Mouse (Mus musculus): ENCODE data around the gene Gng7. TPM values are rescaled to one million over a fixed set of nuclear protein-coding genes. Genes with fewer than 3 reads are reported as not detected.

The Gng7 gene
- polyA plus RNA-seq, 1 experiment from 2014 or later = 5.7 TPM

- Histone ChIP-seq H3K9me3 (ENCODE audit: control insufficient read depth, low read length) (no peaks in the 10 kb centered on the region), H3K4me1 (replicated peaks; ENCODE audit: control insufficient read depth, insufficient read depth, low read length) (peaks cover 51% of the 10 kb centered on the region), H3K36me3 (ENCODE audit: control insufficient read depth, insufficient read depth, low read length) (no peaks in the 10 kb centered on the region), H3K9ac (ENCODE audit: low read length) (0 out of 2 replicates have a peak overlapping the region, but pooled peaks have one; percentile 0), H3K4me3 (ENCODE audit: low read length) (no peak overlapping the region), H3K27me3 (ENCODE audit: control insufficient read depth, insufficient read depth, low read depth, low read length) (no peaks in the 10 kb centered on the region), H3K27ac (ENCODE audit: low read length) (no peak overlapping the region; the same call in 1 of the 2 replicates), H3K4me2 (ENCODE audit: low read depth, low read length) (no peak overlapping the region)
- 37% methylated on average over 3 of the region's 3 CpGs for WGBS
- ATAC-seq (ENCODE audit: low read depth) = no peak
Observed at GRCm38 (mm10) chr10:80967101-80967656, 47.6 kb downstream of the Gng7 start.

DNA sequence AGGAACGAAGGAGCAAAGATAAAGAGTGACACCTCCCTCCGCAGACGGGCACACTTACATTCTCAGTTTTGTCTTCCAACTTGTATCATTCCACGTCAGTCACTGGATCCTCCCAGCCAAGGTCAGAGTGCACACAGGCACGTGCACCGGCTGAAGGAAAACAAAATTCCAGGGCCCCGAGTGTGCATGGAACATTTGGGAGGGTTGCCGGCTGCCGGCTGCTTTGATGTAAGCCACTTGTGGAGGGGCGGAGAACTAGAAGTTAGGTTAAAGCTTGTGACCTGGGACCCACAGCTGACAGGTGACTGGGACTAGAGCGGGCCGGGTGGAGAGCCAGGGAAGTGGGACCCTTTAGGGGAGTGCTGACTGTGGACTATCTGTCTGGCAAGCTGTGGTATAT is 48.4 kb downstream of the Gng7 start:
- Histone ChIP-seq H3K27ac (ENCODE audit: low read length) (no peak overlapping the region), H3K4me3 (ENCODE audit: low read length) (no peak overlapping the region), H3K36me3 (ENCODE audit: control insufficient read depth, insufficient read depth, low read length) (no peaks in the 10 kb centered on the region), H3K27me3 (ENCODE audit: control insufficient read depth, insufficient read depth, low read depth, low read length) (no peaks in the 10 kb centered on the region), H3K4me2 (ENCODE audit: low read depth, low read length) (no peak overlapping the region), H3K9me3 (ENCODE audit: control insufficient read depth, low read length) (no peaks in the 10 kb centered on the region), H3K4me1 (replicated peaks; ENCODE audit: control insufficient read depth, insufficient read depth, low read length) (peaks cover 53% of the 10 kb centered on the region), H3K9ac (ENCODE audit: low read length) (no peak overlapping the region)
- ATAC-seq (ENCODE audit: low read depth) = no peak
- WGBS = 25% methylated on average over 12 of the region's 12 CpGs

DNA sequence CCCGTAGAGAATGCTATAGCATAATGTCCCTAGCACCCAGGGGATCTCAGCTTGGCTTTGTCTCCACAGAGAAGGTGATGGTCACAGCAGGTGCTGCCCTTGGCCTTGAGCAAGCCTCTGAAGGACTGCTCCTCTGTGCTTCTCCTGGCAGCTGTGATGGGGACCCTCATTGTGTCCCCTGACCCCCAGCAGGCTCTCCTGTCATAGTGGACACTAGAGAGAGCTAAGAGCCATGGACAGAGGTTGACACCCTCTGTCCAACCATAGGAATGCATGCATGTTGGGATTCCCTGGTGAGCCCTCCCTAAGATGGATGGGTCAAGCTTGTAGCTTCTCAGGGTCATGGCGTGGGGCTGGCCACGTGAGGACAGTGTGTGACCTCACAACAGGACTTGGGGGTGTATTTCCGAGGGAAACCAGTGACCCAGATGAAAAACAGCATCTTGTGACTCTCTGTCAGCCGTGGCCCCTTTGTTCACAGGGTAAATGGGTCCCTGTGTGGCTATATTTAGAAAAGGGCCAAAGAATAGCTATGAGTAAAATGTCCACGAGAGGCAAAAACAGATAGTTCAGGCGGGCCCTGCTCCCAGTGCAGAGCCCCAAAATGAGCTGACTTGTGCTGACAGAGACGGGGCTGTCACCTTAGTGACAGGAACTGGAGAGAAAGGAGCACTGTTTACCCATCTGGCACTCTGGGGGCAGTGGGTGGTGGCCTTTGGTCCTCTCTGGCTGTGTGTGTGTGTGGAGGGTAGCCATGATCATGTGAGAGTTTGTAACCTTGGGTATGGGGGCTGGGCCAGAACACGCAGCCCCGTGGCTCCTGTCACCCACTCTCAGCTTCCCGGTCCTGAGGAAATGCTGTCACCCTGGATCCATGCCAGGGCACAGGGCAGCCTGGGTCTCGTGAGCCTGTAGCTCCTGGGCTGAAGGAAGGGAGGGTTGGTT is 51.4 kb downstream of the Gng7 start:
- H3K9me3 ChIP-seq (ENCODE audit: control insufficient read depth, low read length) = no peaks in the 10 kb centered on the region
- no peaks in the 10 kb centered on the region for H3K27me3 ChIP-seq (ENCODE audit: control insufficient read depth, insufficient read depth, low read depth, low read length)
- H3K36me3 ChIP-seq (ENCODE audit: control insufficient read depth, insufficient read depth, low read length) = no peaks in the 10 kb centered on the region
- ATAC-seq (ENCODE audit: low read depth) = peak; percentile 75
- H3K9ac ChIP-seq (ENCODE audit: low read length) = peak overlapping the region; percentile 32
- no peak overlapping the region for H3K4me2 ChIP-seq (ENCODE audit: low read depth, low read length)
- peaks cover 62% of the 10 kb centered on the region for H3K4me1 ChIP-seq (replicated peaks; ENCODE audit: control insufficient read depth, insufficient read depth, low read length)
- 18% methylated on average over 12 of the region's 12 CpGs for WGBS
- H3K4me3 ChIP-seq (ENCODE audit: low read length) = no peak overlapping the region
- peak overlapping the region; percentile 99 for H3K27ac ChIP-seq (ENCODE audit: low read length)

- H3K4me1 ChIP-seq (replicated peaks; ENCODE audit: control insufficient read depth, insufficient read depth, low read length) = peaks cover 61% of the 10 kb centered on the region
- H3K9ac ChIP-seq (ENCODE audit: low read length) = no peak overlapping the region
- peak overlapping the region; percentile 99 for H3K27ac ChIP-seq (ENCODE audit: low read length)
- no peak overlapping the region for H3K4me3 ChIP-seq (ENCODE audit: low read length)
- H3K4me2 ChIP-seq (ENCODE audit: low read depth, low read length) = no peak overlapping the region
- H3K9me3 ChIP-seq (ENCODE audit: control insufficient read depth, low read length) = no peaks in the 10 kb centered on the region
- peak; percentile 56 for ATAC-seq (ENCODE audit: low read depth)
- 29% methylated on average over 5 of the region's 5 CpGs for WGBS
- no peaks in the 10 kb centered on the region for H3K36me3 ChIP-seq (ENCODE audit: control insufficient read depth, insufficient read depth, low read length)
- H3K27me3 ChIP-seq (ENCODE audit: control insufficient read depth, insufficient read depth, low read depth, low read length) = no peaks in the 10 kb centered on the region
Observed at GRCm38 (mm10) chr10:80962585-80962984, 52.2 kb downstream of the Gng7 start.

- peak; percentile 52 for ATAC-seq (ENCODE audit: low read depth)
- H3K4me1 ChIP-seq (replicated peaks; ENCODE audit: control insufficient read depth, insufficient read depth, low read length) = peaks cover 56% of the 10 kb centered on the region
- no peaks in the 10 kb centered on the region for H3K9me3 ChIP-seq (ENCODE audit: control insufficient read depth, low read length)
- peak overlapping the region; percentile 57 for H3K9ac ChIP-seq (ENCODE audit: low read length)
- H3K27ac ChIP-seq (ENCODE audit: low read length) = peak overlapping the region; percentile 99
- no peaks in the 10 kb centered on the region for H3K36me3 ChIP-seq (ENCODE audit: control insufficient read depth, insufficient read depth, low read length)
- no peak overlapping the region for H3K4me3 ChIP-seq (ENCODE audit: low read length)
- WGBS = 5% methylated on average over 10 of the region's 10 CpGs
- H3K4me2 ChIP-seq (ENCODE audit: low read depth, low read length) = no peak overlapping the region
- H3K27me3 ChIP-seq (ENCODE audit: control insufficient read depth, insufficient read depth, low read depth, low read length) = no peaks in the 10 kb centered on the region
Observed at GRCm38 (mm10) chr10:80962051-80962472, 52.7 kb downstream of the Gng7 start.

DNA sequence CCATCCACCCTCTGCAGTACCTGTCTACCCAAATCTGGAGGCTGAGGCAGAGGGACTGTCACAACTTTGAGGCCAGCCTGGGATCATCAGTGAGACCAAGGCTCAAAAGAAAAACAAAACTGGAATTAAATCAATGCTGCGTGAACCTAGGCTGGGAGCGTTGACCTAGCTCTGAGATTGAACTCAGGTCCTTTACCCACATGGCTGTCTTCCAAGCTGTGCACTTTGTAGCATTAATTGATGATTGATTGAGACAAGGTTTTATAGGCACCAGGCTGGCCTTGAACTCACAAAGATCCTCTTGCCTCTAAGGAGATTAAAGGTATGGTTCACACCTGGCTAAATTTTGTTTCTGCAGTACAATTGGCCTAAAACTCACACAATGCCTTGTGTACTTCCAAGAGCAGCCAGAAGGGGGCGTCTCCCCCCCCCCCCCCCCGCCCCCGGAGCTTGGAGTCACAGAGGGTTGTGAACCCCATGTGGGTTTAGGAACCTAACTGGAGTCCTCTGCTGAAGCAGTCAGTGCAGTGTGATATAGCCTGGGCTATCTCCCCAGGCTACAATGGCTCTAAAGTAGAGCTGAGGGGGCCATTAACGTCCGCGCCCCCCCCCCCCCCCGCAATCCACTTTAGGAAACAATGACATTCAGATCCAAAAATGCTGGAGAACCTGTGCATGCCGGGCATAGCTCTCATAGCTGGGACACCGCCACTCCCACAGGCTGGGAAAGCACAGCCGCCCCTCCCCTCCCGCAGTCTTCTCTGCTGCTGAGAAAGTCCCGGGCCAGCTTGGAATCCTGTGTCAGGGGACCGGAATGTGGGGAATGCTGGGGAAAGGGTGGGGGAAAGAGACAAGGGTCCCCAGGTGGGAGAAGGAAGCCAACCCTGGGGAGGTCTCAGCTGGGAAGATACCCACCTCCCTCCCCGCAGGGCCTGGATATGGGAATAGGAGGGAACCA is 53.9 kb downstream of the Gng7 start:
- H3K4me3 ChIP-seq (ENCODE audit: low read length) = no peak overlapping the region
- ATAC-seq (ENCODE audit: low read depth) = peak; percentile 59
- H3K4me2 ChIP-seq (ENCODE audit: low read depth, low read length) = peak overlapping the region; percentile 30
- no peaks in the 10 kb centered on the region for H3K9me3 ChIP-seq (ENCODE audit: control insufficient read depth, low read length)
- no peaks in the 10 kb centered on the region for H3K36me3 ChIP-seq (ENCODE audit: control insufficient read depth, insufficient read depth, low read length)
- no peaks in the 10 kb centered on the region for H3K27me3 ChIP-seq (ENCODE audit: control insufficient read depth, insufficient read depth, low read depth, low read length)
- H3K4me1 ChIP-seq (replicated peaks; ENCODE audit: control insufficient read depth, insufficient read depth, low read length) = peaks cover 46% of the 10 kb centered on the region
- H3K9ac ChIP-seq (ENCODE audit: low read length) = peak overlapping the region; percentile 63
- peak overlapping the region; percentile 99 for H3K27ac ChIP-seq (ENCODE audit: low read length)
- 13% methylated on average over 12 of the region's 16 CpGs for WGBS

DNA sequence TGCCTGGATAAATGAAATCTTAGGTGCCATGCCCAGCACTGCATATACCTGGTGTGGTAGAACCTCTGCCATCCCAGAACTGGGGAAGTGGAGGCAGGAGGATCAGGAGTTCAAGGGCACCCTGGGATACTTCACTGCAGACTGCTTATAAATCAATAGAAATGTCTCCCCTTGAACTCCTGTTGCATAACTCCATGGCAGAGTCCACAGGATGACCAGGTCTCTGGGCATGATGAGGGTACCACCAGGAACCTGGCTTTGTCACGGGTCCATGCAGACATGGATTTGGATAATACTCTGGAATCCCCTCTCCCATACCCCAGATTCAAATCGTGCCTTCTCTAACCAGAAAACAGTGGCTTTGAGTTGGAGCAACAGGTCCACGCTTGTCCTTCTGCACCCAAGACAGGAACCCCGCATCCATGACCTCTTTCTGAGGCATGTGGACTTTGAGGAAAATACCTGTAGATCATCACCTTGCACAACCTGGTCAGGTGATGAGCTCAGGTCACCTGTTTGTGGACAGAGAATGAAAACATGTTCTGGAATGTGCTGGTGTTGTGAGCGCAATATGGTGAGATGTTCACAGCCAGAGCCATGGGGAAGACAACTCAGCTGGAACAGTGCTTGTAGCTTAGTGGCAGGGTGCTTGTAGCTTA is 55.6 kb downstream of the Gng7 start:
- Histone ChIP-seq H3K36me3 (ENCODE audit: control insufficient read depth, insufficient read depth, low read length) (no peaks in the 10 kb centered on the region), H3K27me3 (ENCODE audit: control insufficient read depth, insufficient read depth, low read depth, low read length) (no peaks in the 10 kb centered on the region), H3K9me3 (ENCODE audit: control insufficient read depth, low read length) (no peaks in the 10 kb centered on the region), H3K27ac (ENCODE audit: low read length) (no peak overlapping the region), H3K4me1 (replicated peaks; ENCODE audit: control insufficient read depth, insufficient read depth, low read length) (peaks cover 49% of the 10 kb centered on the region), H3K4me3 (ENCODE audit: low read length) (no peak overlapping the region), H3K4me2 (ENCODE audit: low read depth, low read length) (no peak overlapping the region), H3K9ac (ENCODE audit: low read length) (no peak overlapping the region)
- WGBS = 91% methylated on average over 5 of the region's 5 CpGs
- ATAC-seq (ENCODE audit: low read depth) = no peak

DNA sequence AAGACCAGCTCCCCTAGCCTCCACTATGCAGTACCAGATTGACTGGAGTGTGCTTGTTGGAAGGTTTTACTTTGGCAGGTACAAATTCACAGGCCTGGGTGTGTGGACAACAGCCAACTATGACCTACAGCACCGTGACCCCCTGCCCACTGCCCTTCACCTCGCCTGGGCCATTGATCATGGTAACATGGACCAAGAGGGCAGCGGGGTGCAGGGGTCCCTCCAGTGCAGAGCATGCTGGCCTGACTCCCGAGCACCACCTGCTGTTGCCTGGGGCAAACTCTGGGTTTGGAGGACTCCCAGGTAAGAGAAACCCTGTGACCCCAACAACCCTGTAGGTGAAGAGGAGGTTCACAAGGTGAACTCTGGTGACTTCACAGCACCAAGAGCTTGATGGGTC is 57.0 kb downstream of the Gng7 start:
- no peak for ATAC-seq (ENCODE audit: low read depth)
- no peaks in the 10 kb centered on the region for H3K27me3 ChIP-seq (ENCODE audit: control insufficient read depth, insufficient read depth, low read depth, low read length)
- no peaks in the 10 kb centered on the region for H3K36me3 ChIP-seq (ENCODE audit: control insufficient read depth, insufficient read depth, low read length)
- peaks cover 36% of the 10 kb centered on the region for H3K4me1 ChIP-seq (replicated peaks; ENCODE audit: control insufficient read depth, insufficient read depth, low read length)
- no peaks in the 10 kb centered on the region for H3K9me3 ChIP-seq (ENCODE audit: control insufficient read depth, low read length)
- H3K9ac ChIP-seq (ENCODE audit: low read length) = no peak overlapping the region
- 67% methylated on average over 4 of the region's 4 CpGs for WGBS
- H3K4me2 ChIP-seq (ENCODE audit: low read depth, low read length) = no peak overlapping the region
- no peak overlapping the region for H3K27ac ChIP-seq (ENCODE audit: low read length)
- H3K4me3 ChIP-seq (ENCODE audit: low read length) = no peak overlapping the region

All from lung, embryonic 16.5 days (tissue).